Mouse (Mus musculus): Measurements from ENCODE around the gene Gsk3a. TPM values are rescaled to one million over a fixed set of nuclear protein-coding genes. Genes with fewer than 3 reads are reported as not detected.

Gsk3a gene
- polyA plus RNA-seq (2015; fragmentation: Nextera tagmentation; extraction: Ambion mirVana) = 7.8 and 9.8 TPM in 2 replicates

DNA sequence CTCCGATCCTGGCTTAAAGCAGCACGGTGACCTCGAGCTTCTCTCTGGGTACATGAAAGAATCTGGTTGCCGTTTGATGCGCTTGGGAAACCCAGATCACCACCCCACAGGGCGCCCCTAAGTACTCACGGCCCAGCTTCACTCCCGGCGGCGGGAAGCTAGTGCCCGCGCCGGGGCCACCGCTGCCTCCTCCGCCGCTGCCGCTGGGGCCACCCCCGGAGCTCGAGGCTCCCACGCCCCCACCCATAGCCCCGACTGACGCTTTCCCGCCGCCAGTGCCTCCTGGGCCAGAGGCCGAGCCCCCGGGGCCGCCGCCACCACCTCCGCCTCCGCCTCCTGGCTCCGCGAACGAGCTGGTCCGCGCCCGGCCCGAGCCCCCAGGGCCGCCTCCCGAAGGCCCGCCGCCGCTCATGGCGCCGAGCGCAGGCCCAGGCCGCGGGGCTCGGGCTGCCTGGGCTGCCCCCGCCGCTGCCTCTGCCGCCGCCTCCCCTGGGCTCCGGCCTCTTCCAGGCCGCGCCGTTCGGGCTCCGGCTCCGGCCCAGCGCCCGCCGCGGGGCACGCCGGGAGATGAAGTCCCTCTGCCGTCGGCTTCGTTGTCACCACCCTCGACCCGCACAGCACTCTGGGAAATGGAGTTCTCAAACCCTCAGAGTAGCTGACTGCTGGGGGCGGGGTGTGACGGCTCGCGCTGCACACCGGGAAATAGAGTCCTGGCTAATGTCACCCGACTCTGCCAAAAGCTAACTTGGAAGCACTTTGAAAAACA, at the start of gene Gsk3a:
Gene Gsk3a, minus strand, starts transcription at position 603 of the 766 bp plus-strand sequence.
- peaks cover 10% of the 10 kb centered on the region for H3K36me3 ChIP-seq (ENCODE audit: insufficient read depth, low read length)
- peak within 1 kb of the TSS; percentile 81 for H3K27ac ChIP-seq
- peak; percentile 17; the same call in 1 of the 2 replicates for TF ChIP-seq CTCF (IDR thresholded peaks at IDR 0.05; ENCODE audit: low read depth)
- H3K4me2 ChIP-seq (ENCODE audit: low read length) = peak within 1 kb of the TSS; percentile 79
- H3K27me3 ChIP-seq (ENCODE audit: insufficient read depth, low read length) = no peaks in the 10 kb centered on the region
- peak; percentile 86 for ATAC-seq (replicated peaks; ENCODE audit: low FRiP score, low read depth)
- H3K4me3 ChIP-seq (replicated peaks; ENCODE audit: low read depth, low read length) = peak within 1 kb of the TSS; percentile 99
- under 1% methylated on average over 76 of the region's 76 CpGs for WGBS
- peak; percentile 99 for DNase-seq (ENCODE audit: low spot score)
- peaks cover 13% of the 10 kb centered on the region for H3K4me1 ChIP-seq (replicated peaks; ENCODE audit: insufficient read depth, low read length)
- peak within 1 kb of the TSS; percentile 99 for H3K9ac ChIP-seq (ENCODE audit: low read depth, low read length)
- H3K9me3 ChIP-seq (replicated peaks; ENCODE audit: low read length) = no peaks in the 10 kb centered on the region

DNA sequence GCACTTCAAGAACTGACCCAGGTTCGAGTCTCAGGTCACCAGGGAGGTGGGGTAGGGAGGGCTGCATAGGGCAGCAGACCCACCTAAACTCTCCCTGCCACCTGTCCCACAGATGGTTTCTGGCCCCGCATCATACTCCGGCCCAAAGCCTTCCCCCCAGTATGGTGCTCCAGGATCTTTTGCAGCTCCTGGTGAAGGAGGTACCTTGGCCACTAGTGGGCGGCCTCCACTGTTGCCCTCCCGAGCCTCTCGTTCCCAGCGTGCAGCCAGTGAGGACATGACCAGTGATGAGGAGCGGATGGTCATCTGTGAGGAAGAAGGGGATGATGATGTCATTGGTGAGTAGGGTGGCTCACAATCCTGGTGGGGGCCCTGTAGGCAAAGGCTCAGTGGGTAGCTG, 49.3 kb upstream of the Gsk3a start:
- H3K4me1 ChIP-seq (replicated peaks; ENCODE audit: insufficient read depth, low read length) = peaks cover 15% of the 10 kb centered on the region
- peak; percentile 36; the same call in 1 of the 2 replicates for TF ChIP-seq CTCF (IDR thresholded peaks at IDR 0.05; ENCODE audit: low read depth)

DNA sequence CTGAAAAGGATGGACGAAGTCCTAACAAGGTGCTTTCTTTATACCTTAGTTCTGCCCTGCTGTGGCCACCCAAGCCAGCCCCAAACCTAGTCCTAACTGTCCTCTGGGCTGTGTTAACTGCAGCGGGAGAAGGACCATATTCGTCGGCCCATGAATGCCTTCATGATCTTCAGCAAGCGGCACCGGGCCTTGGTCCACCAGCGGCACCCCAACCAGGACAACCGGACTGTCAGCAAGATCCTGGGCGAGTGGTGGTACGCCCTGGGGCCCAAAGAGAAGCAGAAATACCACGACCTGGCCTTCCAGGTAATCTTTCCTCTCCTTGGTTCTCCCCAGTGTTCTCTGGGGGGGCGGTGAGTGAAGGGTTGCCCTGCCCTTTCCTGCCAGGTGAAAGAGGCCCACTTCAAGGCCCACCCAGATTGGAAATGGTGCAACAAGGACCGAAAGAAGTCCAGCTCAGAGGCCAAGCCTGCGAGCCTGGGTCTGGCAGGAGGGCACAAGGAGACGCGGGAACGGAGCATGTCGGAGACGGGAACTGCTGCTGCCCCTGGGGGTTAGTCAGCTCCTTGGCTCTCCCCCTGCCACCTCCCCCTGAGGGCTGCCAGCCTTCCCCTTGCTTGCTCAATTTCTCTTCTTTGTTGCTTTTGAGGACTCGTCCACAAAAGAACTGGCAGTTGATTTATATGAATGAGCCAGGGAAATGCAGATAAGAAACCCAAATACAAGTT, 48.0 kb upstream of the Gsk3a start:
- Histone ChIP-seq H3K9me3 (replicated peaks; ENCODE audit: low read length) (no peaks in the 10 kb centered on the region), H3K4me2 (ENCODE audit: low read length) (no peak overlapping the region), H3K9ac (ENCODE audit: low read depth, low read length) (no peak overlapping the region), H3K4me1 (replicated peaks; ENCODE audit: insufficient read depth, low read length) (peaks cover 23% of the 10 kb centered on the region), H3K27me3 (ENCODE audit: insufficient read depth, low read length) (no peaks in the 10 kb centered on the region), H3K27ac (no peak overlapping the region), H3K36me3 (ENCODE audit: insufficient read depth, low read length) (peaks cover 54% of the 10 kb centered on the region), H3K4me3 (replicated peaks; ENCODE audit: low read depth, low read length) (no peak overlapping the region)
- ATAC-seq (replicated peaks; ENCODE audit: low FRiP score, low read depth) (no peak), DNase-seq (ENCODE audit: low spot score) (no peak)
- WGBS = 90% methylated on average over 20 of the region's 20 CpGs
- no peak for TF ChIP-seq CTCF (IDR thresholded peaks at IDR 0.05; ENCODE audit: low read depth)

More for the DNA sequence above, 49.3 kb upstream of the Gsk3a start:
- ATAC-seq (replicated peaks; ENCODE audit: low FRiP score, low read depth) (no peak), DNase-seq (ENCODE audit: low spot score) (no peak)
- Histone ChIP-seq H3K9me3 (replicated peaks; ENCODE audit: low read length) (no peaks in the 10 kb centered on the region), H3K36me3 (ENCODE audit: insufficient read depth, low read length) (peaks cover 57% of the 10 kb centered on the region), H3K27ac (no peak overlapping the region), H3K9ac (ENCODE audit: low read depth, low read length) (no peak overlapping the region), H3K4me3 (replicated peaks; ENCODE audit: low read depth, low read length) (no peak overlapping the region), H3K27me3 (ENCODE audit: insufficient read depth, low read length) (no peaks in the 10 kb centered on the region), H3K4me2 (ENCODE audit: low read length) (no peak overlapping the region)
- WGBS = 84% methylated on average over 8 of the region's 8 CpGs

DNA sequence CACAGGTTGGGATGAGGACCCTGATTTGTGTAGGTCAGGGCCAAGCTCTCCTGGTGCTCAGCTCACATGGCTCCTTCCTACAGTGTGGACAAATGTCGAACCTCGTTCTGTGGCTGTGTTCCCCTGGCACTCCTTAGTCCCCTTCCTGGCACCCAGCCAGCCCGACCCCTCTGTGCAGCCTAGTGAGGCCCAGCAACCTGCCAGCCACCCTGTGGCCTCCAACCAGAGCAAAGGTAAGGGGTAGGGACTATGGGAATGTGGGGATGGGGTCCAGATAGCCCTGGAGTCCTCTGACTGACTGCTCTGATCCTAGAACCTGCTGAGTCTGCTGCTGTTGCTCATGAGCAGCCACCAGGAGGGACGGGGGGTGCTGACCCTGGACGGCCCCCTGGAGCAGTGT, 47.1 kb upstream of the Gsk3a start:
- no peak for DNase-seq (ENCODE audit: low spot score)
- 60% methylated on average over 5 of the region's 5 CpGs for WGBS
- Histone ChIP-seq H3K27ac (no peak overlapping the region), H3K4me1 (replicated peaks; ENCODE audit: insufficient read depth, low read length) (peaks cover 32% of the 10 kb centered on the region), H3K4me3 (replicated peaks; ENCODE audit: low read depth, low read length) (no peak overlapping the region), H3K4me2 (ENCODE audit: low read length) (peak overlapping the region; percentile 88; the same call in 1 of the 2 replicates), H3K9ac (ENCODE audit: low read depth, low read length) (no peak overlapping the region), H3K36me3 (ENCODE audit: insufficient read depth, low read length) (peaks cover 47% of the 10 kb centered on the region), H3K27me3 (ENCODE audit: insufficient read depth, low read length) (no peaks in the 10 kb centered on the region), H3K9me3 (replicated peaks; ENCODE audit: low read length) (no peaks in the 10 kb centered on the region)
- no peak for ATAC-seq (replicated peaks; ENCODE audit: low FRiP score, low read depth)
- no peak for TF ChIP-seq CTCF (IDR thresholded peaks at IDR 0.05; ENCODE audit: low read depth)

DNA sequence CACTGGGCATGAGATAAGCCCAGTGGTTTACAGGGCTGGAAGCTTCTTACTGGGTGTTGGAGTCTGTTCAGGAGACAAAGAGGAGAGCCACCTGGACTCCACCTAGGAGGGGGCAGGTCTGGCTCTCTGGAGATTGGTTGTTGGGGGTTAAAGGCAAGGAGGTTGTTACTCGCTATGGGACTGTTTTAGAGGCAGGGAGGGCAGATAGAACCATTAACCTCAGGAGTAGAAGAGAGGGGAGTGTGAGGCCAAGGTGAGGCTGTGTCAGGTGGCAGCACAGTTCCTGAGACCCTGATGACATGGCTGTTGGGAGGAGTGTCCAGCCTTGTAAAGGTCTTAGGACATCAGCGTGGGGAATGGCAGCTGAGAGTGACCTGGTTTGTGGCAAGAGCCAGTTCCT, 46.5 kb upstream of the Gsk3a start:
- 41% methylated on average over 2 of the region's 2 CpGs for WGBS
- no peak for TF ChIP-seq CTCF (IDR thresholded peaks at IDR 0.05; ENCODE audit: low read depth)
- no peak overlapping the region for H3K4me3 ChIP-seq (replicated peaks; ENCODE audit: low read depth, low read length)
- DNase-seq (ENCODE audit: low spot score) (no peak), ATAC-seq (replicated peaks; ENCODE audit: low FRiP score, low read depth) (no peak)
- peak overlapping the region; percentile 88 for H3K4me2 ChIP-seq (ENCODE audit: low read length)
- no peak overlapping the region for H3K27ac ChIP-seq
- 0 out of 2 replicates have a peak overlapping the region, but pooled peaks have one; percentile 18 for H3K9ac ChIP-seq (ENCODE audit: low read depth, low read length)
- peaks cover 42% of the 10 kb centered on the region for H3K36me3 ChIP-seq (ENCODE audit: insufficient read depth, low read length)
- H3K4me1 ChIP-seq (replicated peaks; ENCODE audit: insufficient read depth, low read length) = peaks cover 35% of the 10 kb centered on the region
- H3K9me3 ChIP-seq (replicated peaks; ENCODE audit: low read length) = no peaks in the 10 kb centered on the region
- H3K27me3 ChIP-seq (ENCODE audit: insufficient read depth, low read length) = no peaks in the 10 kb centered on the region

DNA sequence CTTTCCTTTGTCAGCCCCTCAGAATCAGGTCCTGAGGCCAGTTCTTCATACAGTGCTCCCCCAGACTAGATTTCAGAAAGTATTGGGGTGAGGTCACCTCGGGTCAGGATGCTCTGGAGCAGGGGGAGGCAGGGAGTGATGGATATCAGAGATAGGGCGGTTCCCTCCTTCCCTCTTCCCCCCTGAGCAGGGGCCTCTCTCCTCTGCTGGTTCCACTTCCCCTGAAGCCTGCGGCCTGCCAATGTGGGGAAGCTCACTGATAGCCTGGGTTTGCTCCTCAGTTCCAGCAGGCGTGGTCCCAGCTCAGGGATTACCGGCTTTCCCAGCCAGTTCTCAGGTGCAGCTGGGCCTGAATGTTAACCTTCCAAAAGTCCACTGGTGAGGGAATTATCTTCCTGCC, 46.0 kb upstream of the Gsk3a start:
- WGBS = 10% methylated on average over 5 of the region's 5 CpGs
- no peak for DNase-seq (ENCODE audit: low spot score)
- H3K9ac ChIP-seq (ENCODE audit: low read depth, low read length) = 0 out of 2 replicates have a peak overlapping the region, but pooled peaks have one; percentile 13

More for the DNA sequence above, 46.0 kb upstream of the Gsk3a start:
- peaks cover 37% of the 10 kb centered on the region for H3K36me3 ChIP-seq (ENCODE audit: insufficient read depth, low read length)
- no peak overlapping the region for H3K27ac ChIP-seq
- H3K9me3 ChIP-seq (replicated peaks; ENCODE audit: low read length) = no peaks in the 10 kb centered on the region
- peaks cover 35% of the 10 kb centered on the region for H3K4me1 ChIP-seq (replicated peaks; ENCODE audit: insufficient read depth, low read length)
- no peaks in the 10 kb centered on the region for H3K27me3 ChIP-seq (ENCODE audit: insufficient read depth, low read length)
- peak overlapping the region; percentile 71; the same call in 1 of the 2 replicates for H3K4me3 ChIP-seq (replicated peaks; ENCODE audit: low read depth, low read length)
- peak overlapping the region; percentile 88 for H3K4me2 ChIP-seq (ENCODE audit: low read length)
- no peak for ATAC-seq (replicated peaks; ENCODE audit: low FRiP score, low read depth)
- TF ChIP-seq CTCF (IDR thresholded peaks at IDR 0.05; ENCODE audit: low read depth) = no peak

All from kidney, postnatal 0 days (tissue).